Mouse (Mus musculus): Measurements from ENCODE around the gene Fbn1.

DNA sequence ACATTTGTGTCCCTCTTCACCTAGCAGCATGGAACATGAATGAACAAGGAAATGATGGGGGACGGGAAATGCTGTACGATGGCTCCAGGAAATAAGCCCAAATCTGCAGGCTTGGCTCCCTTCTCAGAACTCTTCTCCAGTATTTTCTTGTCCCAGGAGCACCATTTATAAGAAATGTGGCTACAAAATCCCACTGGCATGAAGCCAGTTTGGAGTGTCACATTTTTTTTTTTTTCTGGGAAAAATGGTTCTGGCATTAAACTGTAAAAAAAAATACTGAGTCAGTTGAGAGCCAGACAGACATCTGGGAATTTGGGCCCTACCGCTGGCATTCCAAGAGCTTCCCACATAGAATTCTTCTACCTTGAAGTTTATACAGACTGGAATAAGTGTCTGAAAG lies 203.0 kb downstream of the Fbn1 start:
- no peak for TF ChIP-seq CTCF (IDR thresholded peaks at IDR 0.05; ENCODE audit: control insufficient read depth, insufficient read depth, low read length)
- TF ChIP-seq POLR2A (IDR thresholded peaks at IDR 0.05; ENCODE audit: borderline replicate concordance, control insufficient read depth, low read depth, low read length) = no peak
